Mouse (Mus musculus) thymus, adult 2 months (tissue): ENCODE results near the gene 9230104L09Rik.

Source experiments
- CTCF ChIP-seq: fragments of 200-500 bp; IDR thresholded peaks from 2 replicates; pipeline ENCODE4 v1.5.1; 2012; ENCODE audit warnings: mild to moderate bottlenecking, control low read depth, low read length, moderate library complexity, borderline replicate concordance; ENCODE audit not compliant: control insufficient read depth, poor library complexity, insufficient read depth; ENCODE audit errors: extremely low read depth
- POLR2A ChIP-seq: fragments of 200-500 bp; IDR thresholded peaks from 2 replicates; pipeline ENCODE4 v1.6.1; 2012; ENCODE audit warnings: mild to moderate bottlenecking, low read length, control low read depth, moderate library complexity; ENCODE audit not compliant: control insufficient read depth, poor library complexity, insufficient read depth; ENCODE audit errors: extremely low read depth

- no peak for TF ChIP-seq CTCF
- no peak for TF ChIP-seq POLR2A
Observed at GRCm38 (mm10) chr2:148857506-148857905, 7.3 kb downstream of the 9230104L09Rik start.
